Mouse (Mus musculus): ENCODE data around the gene Sepsecs.

Sepsecs gene

DNA sequence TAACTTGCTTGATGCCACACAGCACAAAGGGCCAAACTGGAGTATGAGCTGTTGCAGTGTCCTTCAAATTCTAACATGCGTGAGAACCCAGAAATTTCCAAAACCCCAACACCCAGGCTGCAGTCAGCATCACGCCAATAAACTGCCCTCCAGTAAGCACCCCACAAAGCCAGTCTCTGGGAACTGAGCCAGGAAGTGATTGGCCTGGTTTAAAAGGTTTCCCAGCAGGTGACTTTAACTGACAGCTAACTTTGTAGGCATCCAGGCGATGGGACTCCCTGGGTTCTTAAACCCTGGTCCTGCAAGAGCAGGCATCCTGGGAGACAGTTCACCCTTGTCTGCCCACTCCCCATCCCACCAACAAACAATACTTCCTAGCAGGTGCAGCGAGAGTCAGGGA lies 59.2 kb downstream of the Sepsecs start:
- DNase-seq (ENCODE audit: low read depth, low spot score), result no peak

DNA sequence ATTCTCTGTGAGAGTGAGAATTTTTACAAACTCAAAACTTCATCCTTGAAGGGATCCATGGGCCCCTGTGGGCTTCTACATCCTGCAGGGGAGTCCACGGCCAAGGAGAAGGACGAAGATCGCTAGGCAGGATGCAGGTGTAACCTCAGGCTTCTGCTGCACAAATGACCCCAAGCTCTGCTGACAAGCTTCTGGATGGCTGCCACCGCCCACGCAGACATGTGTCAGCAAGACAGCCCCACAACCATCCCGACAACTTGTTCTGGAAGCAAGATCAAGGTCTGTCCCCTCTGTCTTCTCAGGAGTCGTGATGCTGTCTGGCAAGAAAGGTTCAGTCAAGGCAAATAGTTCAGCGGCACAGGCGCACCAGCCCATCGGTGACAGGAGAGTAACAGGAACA lies 59.8 kb downstream of the Sepsecs start:
- peak; percentile 53 for DNase-seq (ENCODE audit: low read depth, low spot score)

DNA sequence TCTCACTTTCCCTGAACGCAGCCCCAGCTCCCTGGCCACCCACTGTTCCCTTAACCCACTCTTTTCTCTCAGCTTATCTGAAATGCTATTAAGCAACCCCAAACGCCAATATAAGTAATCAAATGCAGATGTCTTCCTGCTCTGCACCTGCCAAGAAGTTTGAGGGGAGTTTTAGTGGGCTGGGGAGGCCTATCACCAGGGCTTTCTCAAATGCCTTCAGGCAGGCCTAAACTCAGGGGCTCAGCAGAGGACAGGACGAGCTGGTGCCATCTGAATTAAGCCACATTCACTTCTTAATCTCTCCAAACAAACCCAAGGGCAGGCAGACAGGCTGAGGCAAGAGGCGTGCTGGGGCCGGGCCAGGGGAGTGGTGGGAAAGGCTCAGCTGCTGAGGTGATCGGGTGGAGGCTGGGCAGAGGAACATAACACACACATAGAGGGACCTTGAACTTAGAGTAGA lies 64.9 kb downstream of the Sepsecs start:
- DNase-seq (ENCODE audit: low read depth, low spot score), result peak; percentile 29

DNA sequence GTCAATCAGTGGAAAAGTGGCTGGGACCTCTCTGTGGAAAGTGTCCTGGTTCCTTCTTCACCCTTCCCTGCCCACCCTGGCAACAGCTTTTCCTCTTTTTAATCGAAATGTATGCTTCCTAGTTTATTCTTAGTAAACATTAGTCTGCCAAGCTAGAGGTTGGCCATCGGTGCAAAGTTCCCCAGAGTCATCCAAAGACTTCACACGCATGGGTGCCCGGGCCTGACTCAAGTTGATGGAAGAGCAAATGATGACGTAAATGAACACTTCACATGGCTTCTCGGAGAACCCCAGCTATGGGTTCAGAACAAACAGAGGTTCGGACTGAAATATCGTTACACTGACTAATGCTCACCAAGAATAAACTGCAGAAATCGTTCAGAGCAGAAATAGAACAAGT lies 78.9 kb downstream of the Sepsecs start:
- no peak for DNase-seq (ENCODE audit: low read depth, low spot score)

Measured in 3T3-L1 (cell line).